Mouse (Mus musculus) limb, embryonic 11.5 days (tissue): Measurements from ENCODE around the gene Gm128. TPM values are rescaled to one million over a fixed set of nuclear protein-coding genes. Genes with fewer than 3 reads are reported as not detected.

Source experiments
- ATAC-seq: fragments of 200-750 bp; cut with Nextera tagmentation; 2 replicates; pipeline ENCODE4 v1.8.0; 2017; ENCODE audit warnings: low read depth; ENCODE audit not compliant: insufficient number of reproducible peaks, low FRiP score, low TSS enrichment
- DNase-seq: peaks from one replicate; pipeline ENCODE4 v3.0.0-alpha.2; 2015; ENCODE audit warnings: low spot score
- H3K27ac ChIP-seq: fragments of 300-500 bp; sonication (generic); replicated peaks from 2 replicates; pipeline ENCODE4 v1.5.1; 2014; ENCODE audit warnings: low read depth, mild to moderate bottlenecking, low read length
- H3K27me3 ChIP-seq: fragments of 300-500 bp; sonication (generic); 2 replicates; pipeline ENCODE4 v1.6.1; 2014; ENCODE audit warnings: mild to moderate bottlenecking, low read length, mixed read lengths; ENCODE audit not compliant: control insufficient read depth, insufficient read depth
- H3K36me3 ChIP-seq: fragments of 300-500 bp; sonication (generic); 2 replicates; pipeline ENCODE4 v1.6.1; 2014; ENCODE audit warnings: mild to moderate bottlenecking, low read length, moderate library complexity, mixed read lengths; ENCODE audit not compliant: control insufficient read depth, insufficient read depth
- H3K4me1 ChIP-seq: fragments of 300-500 bp; sonication (generic); 2 replicates; pipeline ENCODE4 v1.6.1; 2014; ENCODE audit warnings: low read length, mixed read lengths; ENCODE audit not compliant: control insufficient read depth, insufficient read depth
- H3K4me2 ChIP-seq: fragments of 300-500 bp; sonication (generic); 2 replicates; pipeline ENCODE4 v1.6.1; 2014; ENCODE audit warnings: low read depth, mild to moderate bottlenecking, moderate library complexity; ENCODE audit not compliant: severe bottlenecking
- H3K4me3 ChIP-seq: fragments of 300-500 bp; sonication (generic); 2 replicates; pipeline ENCODE4 v1.5.1; 2014; ENCODE audit warnings: low read depth, low read length
- H3K9ac ChIP-seq: fragments of 300-500 bp; sonication (generic); 2 replicates; pipeline ENCODE4 v1.6.1; 2014; ENCODE audit warnings: mild to moderate bottlenecking, low read length
- H3K9me3 ChIP-seq: fragments of 300-500 bp; sonication (generic); 2 replicates; pipeline ENCODE4 v1.6.1; 2016; ENCODE audit warnings: low read length; ENCODE audit not compliant: control insufficient read depth
- WGBS: fragments of 180-500 bp; shearing (Covaris S2); extraction: QIAGEN DNeasy Blood & Tissue Kit; methylation state at CpG from one replicate; pipeline ENCODE4 v1.1.7; 2014; 5-methylcytosine and 5-hydroxymethylcytosine counted together
- polyA plus RNA-seq: library from polyadenylated mRNA; unstranded; fragments of >200 nt; fragmentation: Nextera tagmentation; extraction: Ambion mirVana; gene quantifications from 2 replicates; pipeline ENCODE4 v1.2.1, GENCODE M21; 2014

Gm128 gene
- polyA plus RNA-seq, 1 experiment from 2014 or later: 0.53 TPM

- Histone ChIP-seq H3K9ac (peak within 1 kb of the TSS; percentile 13; the same call in 1 of the 2 replicates), H3K9me3 (no peaks in the 10 kb centered on the region), H3K27ac (no peak within 1 kb of the TSS), H3K4me2 (peak within 1 kb of the TSS; percentile 83), H3K36me3 (peaks cover 34% of the 10 kb centered on the region), H3K4me3 (no peak within 1 kb of the TSS), H3K27me3 (no peaks in the 10 kb centered on the region), H3K4me1 (peaks cover 7% of the 10 kb centered on the region; the same call in 1 of the 2 replicates)
- ATAC-seq (no peak), DNase-seq (no peak)
- WGBS: 80% methylated on average over 13 of the region's 13 CpGs
These were observed 9.8 kb downstream of the Gm128 start, which contains the start of gene Mllt11 for GRCm38 (mm10) chr3:95231298-95232221. Gene Mllt11, minus strand, starts transcription at chr3:95232171.

GRCm38 (mm10) chr3:95230495-95231297 is 10.7 kb downstream of the Gm128 start:
- H3K36me3 ChIP-seq: peaks cover 31% of the 10 kb centered on the region
- H3K4me3 ChIP-seq: peak overlapping the region; percentile 94
- 58% methylated on average over 8 of the region's 8 CpGs for WGBS
- H3K9ac ChIP-seq: peak overlapping the region; percentile 89; the same call in 1 of the 2 replicates
- DNase-seq: no peak
- H3K9me3 ChIP-seq: no peaks in the 10 kb centered on the region
- no peak for ATAC-seq
- H3K4me1 ChIP-seq: peaks cover 7% of the 10 kb centered on the region; the same call in 1 of the 2 replicates
- H3K4me2 ChIP-seq: peak overlapping the region; percentile 83
- peak overlapping the region; percentile 82; the same call in 1 of the 2 replicates for H3K27ac ChIP-seq
- no peaks in the 10 kb centered on the region for H3K27me3 ChIP-seq

GRCm38 (mm10) chr3:95229781-95230494 is 11.5 kb downstream of the Gm128 start:
- ATAC-seq: no peak
- Histone ChIP-seq H3K36me3 (peaks cover 28% of the 10 kb centered on the region), H3K9me3 (no peaks in the 10 kb centered on the region), H3K4me1 (peaks cover 7% of the 10 kb centered on the region; the same call in 1 of the 2 replicates), H3K9ac (peak overlapping the region; percentile 89), H3K27me3 (no peaks in the 10 kb centered on the region), H3K4me3 (peak overlapping the region; percentile 94), H3K27ac (peak overlapping the region; percentile 82; the same call in 1 of the 2 replicates), H3K4me2 (peak overlapping the region; percentile 83)
- WGBS: 6% methylated on average over 13 of the region's 13 CpGs
- peak; percentile 56 for DNase-seq

- DNase-seq (peak; percentile 70), ATAC-seq (0 out of 2 replicates have a peak, but pooled peaks have one; percentile 6)
- H3K4me3 ChIP-seq: peak overlapping the region; percentile 94
- H3K9ac ChIP-seq: peak overlapping the region; percentile 89
- H3K36me3 ChIP-seq: peaks cover 24% of the 10 kb centered on the region
- H3K4me2 ChIP-seq: peak overlapping the region; percentile 83
- H3K9me3 ChIP-seq: no peaks in the 10 kb centered on the region
- WGBS: 1% methylated on average over 43 of the region's 43 CpGs
- H3K4me1 ChIP-seq: peaks cover 10% of the 10 kb centered on the region; the same call in 1 of the 2 replicates
- peak overlapping the region; percentile 82 for H3K27ac ChIP-seq
- H3K27me3 ChIP-seq: no peaks in the 10 kb centered on the region
These were observed 12.3 kb downstream of the Gm128 start for GRCm38 (mm10) chr3:95228894-95229780.

GRCm38 (mm10) chr3:95228148-95228893 is 13.1 kb downstream of the Gm128 start, which contains the start of gene Cdc42se1:
Gene Cdc42se1, plus strand, starts transcription at chr3:95228732.
- DNase-seq: peak; percentile 89
- H3K36me3 ChIP-seq: peaks cover 16% of the 10 kb centered on the region
- no peaks in the 10 kb centered on the region for H3K9me3 ChIP-seq
- WGBS: under 1% methylated on average over 62 of the region's 64 CpGs
- peak within 1 kb of the TSS; percentile 89 for H3K9ac ChIP-seq
- peak within 1 kb of the TSS; percentile 94 for H3K4me3 ChIP-seq
- no peaks in the 10 kb centered on the region for H3K27me3 ChIP-seq
- peak within 1 kb of the TSS; percentile 82 for H3K27ac ChIP-seq
- peak within 1 kb of the TSS; percentile 83 for H3K4me2 ChIP-seq
- peak; percentile 86 for ATAC-seq
- H3K4me1 ChIP-seq: peaks cover 10% of the 10 kb centered on the region; the same call in 1 of the 2 replicates

GRCm38 (mm10) chr3:95227214-95227613 is 14.2 kb downstream of the Gm128 start:
- H3K27ac ChIP-seq: no peak overlapping the region
- peak overlapping the region; percentile 94 for H3K4me3 ChIP-seq
- peaks cover 10% of the 10 kb centered on the region; the same call in 1 of the 2 replicates for H3K4me1 ChIP-seq
- H3K9me3 ChIP-seq: no peaks in the 10 kb centered on the region
- H3K9ac ChIP-seq: peak overlapping the region; percentile 52
- DNase-seq (no peak), ATAC-seq (no peak)
- no peaks in the 10 kb centered on the region for H3K27me3 ChIP-seq
- H3K36me3 ChIP-seq: peaks cover 6% of the 10 kb centered on the region
- 50% methylated on average over 1 of the region's 1 CpGs for WGBS
- H3K4me2 ChIP-seq: peak overlapping the region; percentile 83

- H3K4me3 ChIP-seq: no peak overlapping the region
- DNase-seq: peak; percentile 64
- H3K9ac ChIP-seq: no peak overlapping the region
- no peak overlapping the region for H3K27ac ChIP-seq
- H3K4me1 ChIP-seq: 0 out of 2 replicates have a peak, but pooled peaks cover 2% of the 10 kb centered on the region
- no peaks in the 10 kb centered on the region for H3K9me3 ChIP-seq
- peaks cover 6% of the 10 kb centered on the region for H3K36me3 ChIP-seq
- 28% methylated on average over 6 of the region's 6 CpGs for WGBS
- no peak for ATAC-seq
- H3K4me2 ChIP-seq: no peak overlapping the region
- H3K27me3 ChIP-seq: no peaks in the 10 kb centered on the region
These were observed 17.1 kb downstream of the Gm128 start for GRCm38 (mm10) chr3:95224295-95224694.
